Mouse (Mus musculus) liver, embryonic 14.5 days (tissue): ENCODE data around the gene Camk1g.

Experiments
- CTCF ChIP-seq: IDR thresholded peaks from 2 replicates; pipeline ENCODE4 v1.5.1; 2016; ENCODE audit warnings: antibody characterized with exemption, low read depth, control low read depth
- EP300 ChIP-seq: IDR thresholded peaks from 2 replicates; pipeline ENCODE4 v1.6.1; 2016; ENCODE audit warnings: antibody characterized with exemption, low read depth

DNA sequence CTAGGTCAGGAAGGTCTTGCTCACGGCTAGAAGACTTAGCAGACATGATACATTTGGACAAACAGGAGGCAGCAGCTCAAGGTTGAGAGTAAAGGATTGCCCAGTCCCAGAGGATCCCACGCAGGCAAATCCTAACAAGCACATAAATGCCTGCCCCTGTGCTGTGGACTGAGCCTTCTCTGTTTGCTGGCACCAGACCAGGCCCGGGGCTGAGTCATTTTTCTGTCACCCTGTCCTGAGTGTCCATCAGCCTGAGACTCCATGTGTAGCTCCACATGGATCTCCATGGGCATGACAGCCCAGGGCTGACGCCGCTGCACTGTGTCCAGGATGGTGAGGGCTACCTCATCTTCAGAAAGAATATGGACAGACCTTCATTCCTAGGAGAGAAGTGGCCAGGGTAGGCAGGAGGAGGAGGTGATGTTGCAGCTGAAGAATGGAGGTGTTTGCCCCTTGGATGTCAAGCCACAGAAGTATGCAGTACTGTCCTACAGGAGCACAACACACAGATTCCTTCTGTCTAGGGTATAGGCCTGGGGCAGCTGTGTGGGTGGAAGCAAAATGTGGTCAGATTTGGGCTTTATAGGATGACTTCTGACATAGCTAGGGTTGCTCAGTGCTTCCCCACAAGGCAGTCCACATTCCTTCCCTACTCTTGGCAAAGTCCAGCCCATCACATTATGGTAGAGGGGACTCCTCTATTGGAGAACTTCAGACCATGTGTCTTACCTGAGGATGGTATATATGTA is 27.7 kb downstream of the Camk1g start:
- TF ChIP-seq CTCF (no peak), EP300 (no peak)
